Mouse (Mus musculus) liver, embryonic 14.5 days (tissue): ENCODE data around the gene Arnt2. TPM values are rescaled to one million over a fixed set of nuclear protein-coding genes. Genes with fewer than 3 reads are reported as not detected.
A peak's percentile ranks its signal among the peaks of the same experiment; 100 is the strongest.

Source experiments
- ATAC-seq: fragments of 200-750 bp; cut with Nextera tagmentation; 2 replicates; pipeline ENCODE4 v1.8.0; 2017; ENCODE audit warnings: moderate number of reproducible peaks, mild to moderate bottlenecking, moderate library complexity; ENCODE audit not compliant: insufficient read depth
- DNase-seq, 3 experiments: peaks; one replicate each; pipeline ENCODE4 v3.0.0-alpha.2; 2012 to 2013; ENCODE audit warnings: low read depth in 3 of 3, low spot score in 3 of 3
- H3K27ac ChIP-seq: fragments of 300-500 bp; sonication (generic); 2 replicates; pipeline ENCODE4 v1.5.1; 2014; ENCODE audit warnings: moderate library complexity, mild to moderate bottlenecking, control low read depth, inconsistent platforms
- H3K27me3 ChIP-seq: fragments of 300-500 bp; sonication (generic); 2 replicates; pipeline ENCODE4 v1.6.1; 2014; ENCODE audit warnings: mild to moderate bottlenecking, low read length, moderate library complexity; ENCODE audit not compliant: control insufficient read depth, insufficient read depth
- H3K36me3 ChIP-seq: fragments of 300-500 bp; sonication (generic); replicated peaks from 2 replicates; pipeline ENCODE4 v1.6.1; 2014; ENCODE audit warnings: low read depth; ENCODE audit not compliant: control insufficient read depth, insufficient read depth
- H3K4me1 ChIP-seq, 2 experiments: fragments of 200-500 bp in 1 of 2; fragments of 300-500 bp in 1 of 2; sonication (generic) in 1 of 2; replicated peaks; 2 replicates each; pipeline ENCODE4 v1.6.1; 2012 to 2014; ENCODE audit warnings: antibody characterized with exemption in 1 of 2, inconsistent platforms in 1 of 2, low read length in 1 of 2; ENCODE audit not compliant: control insufficient read depth in 2 of 2, insufficient read depth in 2 of 2
- H3K4me2 ChIP-seq: fragments of 300-500 bp; sonication (generic); 2 replicates; pipeline ENCODE4 v1.6.1; 2014; ENCODE audit warnings: low read depth, mild to moderate bottlenecking, control low read depth, moderate library complexity
- H3K4me3 ChIP-seq, 2 experiments: fragments of 200-500 bp in 1 of 2; fragments of 300-500 bp in 1 of 2; sonication (generic) in 1 of 2; 2 replicates each; pipeline ENCODE4 v1.5.1; 2012 to 2014; ENCODE audit warnings: low read depth in 2 of 2, low read length in 2 of 2, mild to moderate bottlenecking in 2 of 2, control low read depth in 1 of 2, inconsistent platforms in 1 of 2, moderate library complexity in 1 of 2; ENCODE audit not compliant: insufficient read depth in 1 of 2
- H3K9ac ChIP-seq: fragments of 300-500 bp; sonication (generic); replicated peaks from 2 replicates; pipeline ENCODE4 v1.6.1; 2014; ENCODE audit warnings: mild to moderate bottlenecking, control low read depth, moderate library complexity
- H3K9me3 ChIP-seq: fragments of 300-500 bp; sonication (generic); 2 replicates; pipeline ENCODE4 v1.6.1; 2016; ENCODE audit warnings: low read length, mixed read lengths; ENCODE audit not compliant: control insufficient read depth
- CTCF ChIP-seq: IDR thresholded peaks from 2 replicates; pipeline ENCODE4 v1.5.1; 2016; ENCODE audit warnings: antibody characterized with exemption, low read depth, control low read depth
- EP300 ChIP-seq: IDR thresholded peaks from 2 replicates; pipeline ENCODE4 v1.6.1; 2016; ENCODE audit warnings: antibody characterized with exemption, low read depth
- WGBS: fragments of 180-500 bp; shearing (Covaris S2); extraction: QIAGEN DNeasy Blood & Tissue Kit; methylation state at CpG from one replicate; pipeline ENCODE4 v1.1.7; 2014; ENCODE audit not compliant: insufficient replicate concordance; 5-methylcytosine and 5-hydroxymethylcytosine counted together
- polyA plus RNA-seq, 2 experiments: library from polyadenylated mRNA; depleted of rRNA in 1 of 2; stranded (reverse) in 1 of 2; unstranded in 1 of 2; fragments of >200 nt; fragmentation: Nextera tagmentation in 1 of 2; extraction: Ambion mirVana in 1 of 2; gene quantifications; 2 replicates each; pipeline versions ENCODE4 v1.2.1 to v1.2.3; 2012 to 2014

Gene Arnt2
- polyA plus RNA-seq, 2 experiments, result 0.16 to 0.39 TPM

DNA sequence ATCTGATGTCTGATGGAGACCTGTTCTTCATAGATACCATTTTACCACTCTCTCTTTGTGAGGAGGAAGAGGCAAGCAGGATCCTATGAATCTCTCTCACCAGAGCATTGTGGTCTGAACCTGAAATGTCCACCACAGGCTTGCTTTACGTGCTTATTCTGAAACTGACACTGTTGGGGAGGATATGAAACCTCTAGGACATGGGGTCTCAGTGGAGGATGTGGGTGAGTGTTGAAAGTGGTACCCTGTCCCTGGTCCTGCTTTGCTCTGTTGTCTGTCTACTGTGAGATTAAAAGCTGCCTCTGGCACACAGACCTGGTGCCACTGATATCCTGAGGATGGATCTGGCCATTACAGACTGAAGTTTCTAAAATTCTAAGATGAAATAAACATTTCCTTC, 88.4 kb downstream of the Arnt2 start:
- H3K4me3 ChIP-seq, result no peak overlapping the region
- no peaks in the 10 kb centered on the region for H3K4me1 ChIP-seq
- no peaks in the 10 kb centered on the region for H3K27me3 ChIP-seq
- DNase-seq, result no peak
- H3K9ac ChIP-seq, result no peak overlapping the region
- no peaks in the 10 kb centered on the region for H3K36me3 ChIP-seq
- ATAC-seq, result no peak
- no peak overlapping the region for H3K4me2 ChIP-seq
- TF ChIP-seq EP300 (no peak), CTCF (no peak)
- WGBS, result 37% methylated on average over 1 of the region's 1 CpGs
- H3K9me3 ChIP-seq, result no peaks in the 10 kb centered on the region
- no peak overlapping the region for H3K27ac ChIP-seq

DNA sequence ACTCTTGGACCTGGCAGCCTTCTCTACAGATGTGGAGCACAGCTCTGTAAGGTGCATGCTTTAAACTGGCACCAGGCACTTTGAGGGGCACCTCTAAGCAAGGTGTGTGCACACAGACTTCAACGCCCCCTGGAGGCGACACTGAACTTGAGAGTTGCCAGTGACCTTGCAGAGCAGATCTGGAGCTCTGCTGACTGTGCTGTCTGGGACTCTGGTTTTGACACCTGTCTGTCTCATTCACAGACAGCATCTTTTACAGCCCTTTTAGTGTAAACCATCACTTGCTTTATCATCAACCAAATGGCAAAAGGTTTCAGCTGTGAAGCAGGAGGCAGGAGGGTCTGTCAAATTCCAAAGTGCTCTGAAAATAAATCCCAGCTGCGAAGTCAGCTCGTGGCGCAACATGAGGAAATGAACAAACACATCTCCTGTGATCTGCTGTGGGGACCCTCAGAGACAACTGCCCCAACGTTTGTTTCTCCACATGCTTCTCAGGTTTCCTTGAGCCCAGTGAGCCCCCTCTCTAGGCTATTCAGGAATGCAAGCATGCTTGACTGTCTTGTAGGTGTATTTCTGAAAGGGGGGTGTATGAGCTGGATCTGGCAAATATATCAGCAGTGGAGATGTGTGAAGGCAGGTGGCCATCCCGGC, 94.5 kb downstream of the Arnt2 start:
- Histone ChIP-seq H3K4me3 (no peak overlapping the region), H3K9ac (no peak overlapping the region), H3K4me1 (no peaks in the 10 kb centered on the region), H3K9me3 (no peaks in the 10 kb centered on the region), H3K27me3 (no peaks in the 10 kb centered on the region), H3K4me2 (no peak overlapping the region), H3K36me3 (no peaks in the 10 kb centered on the region), H3K27ac (no peak overlapping the region)
- TF ChIP-seq CTCF (peak; percentile 38), EP300 (no peak)
- no peak for DNase-seq
- WGBS, result 42% methylated on average over 7 of the region's 7 CpGs
- ATAC-seq, result no peak

- no peak for TF ChIP-seq CTCF
- TF ChIP-seq EP300, result no peak
- 63% methylated on average over 2 of the region's 2 CpGs for WGBS
- H3K4me1 ChIP-seq, result no peaks in the 10 kb centered on the region
- ATAC-seq, result no peak
- H3K27ac ChIP-seq, result no peak overlapping the region
- no peaks in the 10 kb centered on the region for H3K36me3 ChIP-seq
- DNase-seq, result no peak
- no peak overlapping the region for H3K9ac ChIP-seq
- no peak overlapping the region for H3K4me3 ChIP-seq
- no peaks in the 10 kb centered on the region for H3K9me3 ChIP-seq
- H3K27me3 ChIP-seq, result no peaks in the 10 kb centered on the region
- no peak overlapping the region for H3K4me2 ChIP-seq
These were observed 95.2 kb downstream of the Arnt2 start for GRCm38 (mm10) chr7:84314742-84315141.

DNA sequence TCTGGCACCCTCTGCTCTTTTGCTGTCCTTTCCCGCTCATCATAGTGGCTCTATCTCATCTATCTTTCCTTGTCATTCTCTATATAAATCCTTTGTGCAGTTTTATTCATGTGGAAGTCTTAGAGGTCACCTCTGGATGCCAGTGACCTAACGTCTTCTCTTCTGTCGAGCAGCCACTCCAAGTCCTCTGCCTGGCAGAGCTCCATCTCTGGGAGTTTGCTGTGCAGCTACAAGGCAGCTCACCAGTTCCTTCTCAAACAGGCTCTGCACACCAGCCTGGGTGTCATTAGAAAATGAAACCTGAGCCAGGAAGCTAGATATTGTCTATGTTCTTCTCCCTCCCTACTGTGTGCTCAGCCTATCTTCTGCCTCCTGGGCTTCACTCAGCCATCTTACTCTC, 98.4 kb downstream of the Arnt2 start:
- H3K36me3 ChIP-seq, result no peaks in the 10 kb centered on the region
- no peak overlapping the region for H3K9ac ChIP-seq
- H3K4me3 ChIP-seq, result no peak overlapping the region
- no peak for ATAC-seq
- no peak for DNase-seq
- no peak overlapping the region for H3K27ac ChIP-seq
- no peaks in the 10 kb centered on the region for H3K9me3 ChIP-seq
- H3K27me3 ChIP-seq, result no peaks in the 10 kb centered on the region
- no peak overlapping the region for H3K4me2 ChIP-seq
- WGBS, result 54% methylated on average over 3 of the region's 3 CpGs
- TF ChIP-seq CTCF, result no peak
- TF ChIP-seq EP300, result no peak
- no peaks in the 10 kb centered on the region for H3K4me1 ChIP-seq

- Histone ChIP-seq H3K27me3 (no peaks in the 10 kb centered on the region), H3K9ac (no peak overlapping the region), H3K4me1 (no peaks in the 10 kb centered on the region), H3K9me3 (no peaks in the 10 kb centered on the region), H3K27ac (no peak overlapping the region), H3K4me3 (no peak overlapping the region), H3K4me2 (no peak overlapping the region), H3K36me3 (no peaks in the 10 kb centered on the region)
- TF ChIP-seq EP300 (no peak), CTCF (no peak)
- DNase-seq (no peak), ATAC-seq (no peak)
- 62% methylated on average over 4 of the region's 4 CpGs for WGBS
These were observed 99.1 kb downstream of the Arnt2 start for GRCm38 (mm10) chr7:84310909-84311311.
